Mouse (Mus musculus) forebrain, embryonic 15.5 days (tissue): ENCODE results near the gene Gm5269. TPM values are rescaled to one million over a fixed set of nuclear protein-coding genes. Genes with fewer than 3 reads are reported as not detected.

Experiments
- ATAC-seq: fragments of 200-750 bp; cut with Nextera tagmentation; replicated peaks from 2 replicates; pipeline ENCODE4 v1.8.0; 2017; ENCODE audit warnings: mild to moderate bottlenecking, moderate TSS enrichment, moderate library complexity
- H3K27ac ChIP-seq: fragments of 300-500 bp; sonication (generic); replicated peaks from 2 replicates; pipeline ENCODE4 v1.5.1; 2015; ENCODE audit warnings: mild to moderate bottlenecking, inconsistent platforms
- H3K27me3 ChIP-seq: fragments of 300-500 bp; sonication (generic); 2 replicates; pipeline ENCODE4 v1.6.1; 2015; ENCODE audit warnings: inconsistent platforms
- H3K36me3 ChIP-seq: fragments of 300-500 bp; sonication (generic); 2 replicates; pipeline ENCODE4 v1.6.1; 2015; ENCODE audit warnings: mild to moderate bottlenecking, inconsistent platforms
- H3K4me1 ChIP-seq: fragments of 300-500 bp; sonication (generic); 2 replicates; pipeline ENCODE4 v1.6.1; 2015; ENCODE audit warnings: inconsistent platforms
- H3K4me2 ChIP-seq: fragments of 300-500 bp; sonication (generic); replicated peaks from 2 replicates; pipeline ENCODE4 v1.6.1; 2015; ENCODE audit warnings: mild to moderate bottlenecking, inconsistent platforms
- H3K4me3 ChIP-seq: fragments of 300-500 bp; sonication (generic); 2 replicates; pipeline ENCODE4 v1.5.1; 2015; ENCODE audit warnings: mild to moderate bottlenecking, inconsistent platforms
- H3K9ac ChIP-seq: fragments of 300-500 bp; sonication (generic); replicated peaks from 2 replicates; pipeline ENCODE4 v1.6.1; 2015; ENCODE audit warnings: mild to moderate bottlenecking, inconsistent platforms
- H3K9me3 ChIP-seq: fragments of 300-500 bp; sonication (generic); 2 replicates; pipeline ENCODE4 v1.6.1; 2016; ENCODE audit warnings: inconsistent platforms
- WGBS: fragments of 180-500 bp; shearing (Covaris S2); methylation state at CpG from one replicate; pipeline ENCODE4 v1.1.7; 2015; ENCODE audit warnings: mixed read lengths; 5-methylcytosine and 5-hydroxymethylcytosine counted together
- polyA plus RNA-seq: library from polyadenylated mRNA; unstranded; fragments of >200 nt; fragmentation: Nextera tagmentation; extraction: Ambion mirVana; gene quantifications from 2 replicates; pipeline ENCODE4 v1.2.1, GENCODE M21; 2015

Gm5269 gene
- polyA plus RNA-seq, 1 experiment from 2014 or later, result not detected

DNA sequence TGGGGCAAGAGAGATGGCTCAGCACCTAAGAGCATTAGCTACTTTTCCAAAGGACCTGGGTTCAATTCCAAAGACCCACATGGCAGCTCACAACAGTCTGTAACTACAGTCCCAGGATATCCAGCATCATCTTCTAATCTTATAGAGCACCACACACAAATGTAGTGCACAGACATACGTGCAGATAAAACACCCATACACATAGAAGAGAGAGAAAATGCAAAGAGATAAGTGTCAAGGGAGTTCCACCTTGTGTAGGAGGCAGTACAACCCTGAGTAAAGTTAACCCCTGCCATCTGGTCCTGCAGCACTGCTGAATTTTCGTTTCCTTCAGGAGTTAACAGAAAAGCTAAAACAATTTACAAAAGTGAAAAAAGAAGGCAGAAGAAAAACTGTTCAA is 14.4 kb downstream of the Gm5269 start:
- Histone ChIP-seq H3K27ac (no peak overlapping the region), H3K9ac (no peak overlapping the region), H3K4me1 (no peaks in the 10 kb centered on the region), H3K4me3 (no peak overlapping the region), H3K4me2 (no peak overlapping the region), H3K36me3 (no peaks in the 10 kb centered on the region), H3K27me3 (no peaks in the 10 kb centered on the region), H3K9me3 (no peaks in the 10 kb centered on the region)
- WGBS, result 78% methylated on average over 2 of the region's 2 CpGs
- ATAC-seq, result no peak

DNA sequence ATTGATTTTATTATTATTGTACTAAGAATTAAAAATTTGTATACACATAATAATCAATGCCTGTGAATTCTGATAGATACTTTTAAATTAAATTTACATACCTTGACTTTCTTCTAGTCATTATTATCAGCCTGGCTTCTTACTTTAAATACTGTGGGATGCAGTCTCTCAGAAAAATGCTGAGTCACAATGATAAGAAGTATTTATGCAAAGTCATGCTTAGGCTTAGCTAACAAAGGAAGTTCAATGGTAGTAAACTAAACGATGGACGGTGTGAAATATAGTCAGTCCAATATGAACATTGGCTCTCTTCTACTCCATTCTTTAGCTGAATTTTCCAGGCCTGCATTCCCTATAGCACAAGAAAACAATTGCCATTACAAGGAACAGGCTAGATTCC is 16.8 kb downstream of the Gm5269 start:
- no peak for ATAC-seq
- WGBS, result 84% methylated on average over 2 of the region's 2 CpGs

GRCm38 (mm10) chr1:45868479-45869137 is 21.5 kb downstream of the Gm5269 start:
- Histone ChIP-seq H3K27me3 (no peaks in the 10 kb centered on the region), H3K9me3 (no peaks in the 10 kb centered on the region), H3K36me3 (no peaks in the 10 kb centered on the region), H3K4me3 (no peak overlapping the region), H3K4me2 (no peak overlapping the region), H3K27ac (no peak overlapping the region), H3K4me1 (no peaks in the 10 kb centered on the region), H3K9ac (no peak overlapping the region)
- ATAC-seq, result no peak
- 81% methylated on average over 3 of the region's 3 CpGs for WGBS

More for the DNA sequence above, 16.8 kb downstream of the Gm5269 start:
- Histone ChIP-seq H3K9me3 (no peaks in the 10 kb centered on the region), H3K4me2 (no peak overlapping the region), H3K36me3 (no peaks in the 10 kb centered on the region), H3K27me3 (no peaks in the 10 kb centered on the region), H3K9ac (no peak overlapping the region), H3K4me1 (no peaks in the 10 kb centered on the region), H3K4me3 (no peak overlapping the region), H3K27ac (no peak overlapping the region)

DNA sequence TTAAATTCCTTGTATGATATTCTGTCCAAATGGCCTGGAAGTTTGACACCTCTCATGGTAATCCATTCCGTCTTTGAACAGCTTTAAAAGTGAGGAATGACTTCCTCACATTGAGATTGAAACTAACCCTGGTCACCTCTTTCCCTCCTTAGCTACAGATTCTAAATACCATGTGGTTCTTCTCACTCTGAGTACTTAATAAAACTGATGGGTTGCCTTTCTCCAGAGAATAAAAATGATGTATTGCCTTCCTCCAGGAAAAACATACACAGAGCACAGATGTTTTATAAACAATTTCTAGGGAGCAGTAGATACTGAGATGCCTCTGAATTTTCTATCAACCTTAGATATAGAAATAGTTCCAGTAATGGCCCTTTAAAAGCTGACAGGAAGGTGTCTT is 22.0 kb downstream of the Gm5269 start:
- H3K27ac ChIP-seq, result no peak overlapping the region
- H3K9ac ChIP-seq, result no peak overlapping the region
- H3K36me3 ChIP-seq, result no peaks in the 10 kb centered on the region
- H3K9me3 ChIP-seq, result no peaks in the 10 kb centered on the region
- no peak overlapping the region for H3K4me2 ChIP-seq
- H3K27me3 ChIP-seq, result no peaks in the 10 kb centered on the region
- WGBS, result 91% methylated on average over 1 of the region's 1 CpGs
- ATAC-seq, result no peak
- no peak overlapping the region for H3K4me3 ChIP-seq
- no peaks in the 10 kb centered on the region for H3K4me1 ChIP-seq

GRCm38 (mm10) chr1:45866288-45867018 is 23.6 kb downstream of the Gm5269 start:
- no peaks in the 10 kb centered on the region for H3K36me3 ChIP-seq
- no peaks in the 10 kb centered on the region for H3K27me3 ChIP-seq
- H3K4me3 ChIP-seq, result no peak overlapping the region
- no peaks in the 10 kb centered on the region for H3K9me3 ChIP-seq
- H3K9ac ChIP-seq, result no peak overlapping the region
- H3K4me1 ChIP-seq, result no peaks in the 10 kb centered on the region
- WGBS, result 75% methylated on average over 3 of the region's 3 CpGs
- H3K27ac ChIP-seq, result no peak overlapping the region
- no peak for ATAC-seq
- H3K4me2 ChIP-seq, result no peak overlapping the region

- H3K27ac ChIP-seq, result no peak overlapping the region
- no peak overlapping the region for H3K9ac ChIP-seq
- no peaks in the 10 kb centered on the region for H3K9me3 ChIP-seq
- no peaks in the 10 kb centered on the region for H3K36me3 ChIP-seq
- no peak for ATAC-seq
- H3K4me2 ChIP-seq, result no peak overlapping the region
- H3K4me1 ChIP-seq, result no peaks in the 10 kb centered on the region
- no peaks in the 10 kb centered on the region for H3K27me3 ChIP-seq
- WGBS, result 83% methylated on average over 5 of the region's 5 CpGs
- H3K4me3 ChIP-seq, result no peak overlapping the region
Observed at GRCm38 (mm10) chr1:45865727-45866126, 24.3 kb downstream of the Gm5269 start.

- H3K4me1 ChIP-seq, result no peaks in the 10 kb centered on the region
- no peak overlapping the region for H3K27ac ChIP-seq
- H3K27me3 ChIP-seq, result no peaks in the 10 kb centered on the region
- H3K36me3 ChIP-seq, result no peaks in the 10 kb centered on the region
- no peaks in the 10 kb centered on the region for H3K9me3 ChIP-seq
- no peak overlapping the region for H3K4me3 ChIP-seq
- H3K4me2 ChIP-seq, result no peak overlapping the region
- H3K9ac ChIP-seq, result no peak overlapping the region
- WGBS, result 73% methylated on average over 1 of the region's 1 CpGs
- ATAC-seq, result no peak
Observed at GRCm38 (mm10) chr1:45865316-45865715, 24.8 kb downstream of the Gm5269 start.

GRCm38 (mm10) chr1:45864564-45865014 is 25.5 kb downstream of the Gm5269 start:
- Histone ChIP-seq H3K9me3 (no peaks in the 10 kb centered on the region), H3K9ac (no peak overlapping the region), H3K4me1 (no peaks in the 10 kb centered on the region), H3K4me2 (no peak overlapping the region), H3K36me3 (no peaks in the 10 kb centered on the region), H3K27me3 (no peaks in the 10 kb centered on the region), H3K27ac (no peak overlapping the region), H3K4me3 (no peak overlapping the region)
- ATAC-seq, result no peak
- WGBS, result 63% methylated on average over 4 of the region's 4 CpGs

GRCm38 (mm10) chr1:45863641-45864040 is 26.4 kb downstream of the Gm5269 start:
- ATAC-seq, result no peak
- Histone ChIP-seq H3K9me3 (no peaks in the 10 kb centered on the region), H3K36me3 (no peaks in the 10 kb centered on the region), H3K4me3 (no peak overlapping the region), H3K9ac (no peak overlapping the region), H3K27me3 (no peaks in the 10 kb centered on the region), H3K4me1 (no peaks in the 10 kb centered on the region), H3K4me2 (no peak overlapping the region), H3K27ac (no peak overlapping the region)
- WGBS, result 92% methylated on average over 3 of the region's 3 CpGs

DNA sequence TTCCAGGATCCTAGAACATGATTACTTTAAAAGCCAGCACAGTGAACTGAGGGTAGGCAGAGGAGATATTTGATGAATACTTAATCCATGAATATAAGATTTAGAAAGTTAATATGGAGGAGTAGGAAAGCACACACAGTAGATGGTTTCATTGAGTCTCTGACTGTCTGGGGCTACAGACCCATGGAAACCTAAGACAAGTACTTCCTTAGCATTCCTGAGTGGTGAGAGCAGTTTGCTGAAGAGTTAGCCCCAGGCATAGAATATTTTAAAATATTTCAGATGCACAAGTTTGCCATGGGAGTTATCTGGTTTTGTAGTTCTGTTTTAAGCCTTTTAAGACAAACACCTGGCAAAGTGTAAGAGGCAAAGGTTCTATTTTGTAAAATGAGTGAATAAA is 28.9 kb downstream of the Gm5269 start:
- Histone ChIP-seq H3K27me3 (no peaks in the 10 kb centered on the region), H3K9me3 (no peaks in the 10 kb centered on the region), H3K27ac (no peak overlapping the region), H3K4me3 (no peak overlapping the region), H3K9ac (no peak overlapping the region), H3K4me1 (no peaks in the 10 kb centered on the region), H3K4me2 (no peak overlapping the region), H3K36me3 (no peaks in the 10 kb centered on the region)
- ATAC-seq, result no peak

GRCm38 (mm10) chr1:45860349-45860748 is 29.7 kb downstream of the Gm5269 start:
- no peak overlapping the region for H3K4me3 ChIP-seq
- H3K4me1 ChIP-seq, result no peaks in the 10 kb centered on the region
- H3K27ac ChIP-seq, result no peak overlapping the region
- no peaks in the 10 kb centered on the region for H3K36me3 ChIP-seq
- no peaks in the 10 kb centered on the region for H3K27me3 ChIP-seq
- no peak overlapping the region for H3K9ac ChIP-seq
- H3K9me3 ChIP-seq, result no peaks in the 10 kb centered on the region
- ATAC-seq, result no peak
- WGBS, result 79% methylated on average over 5 of the region's 5 CpGs
- no peak overlapping the region for H3K4me2 ChIP-seq

GRCm38 (mm10) chr1:45858038-45858437 is 32.0 kb downstream of the Gm5269 start:
- H3K9ac ChIP-seq, result no peak overlapping the region
- no peak overlapping the region for H3K27ac ChIP-seq
- no peak overlapping the region for H3K4me3 ChIP-seq
- no peaks in the 10 kb centered on the region for H3K36me3 ChIP-seq
- no peaks in the 10 kb centered on the region for H3K4me1 ChIP-seq
- no peaks in the 10 kb centered on the region for H3K9me3 ChIP-seq
- WGBS, result 72% methylated on average over 1 of the region's 1 CpGs
- H3K4me2 ChIP-seq, result no peak overlapping the region
- ATAC-seq, result no peak
- no peaks in the 10 kb centered on the region for H3K27me3 ChIP-seq

DNA sequence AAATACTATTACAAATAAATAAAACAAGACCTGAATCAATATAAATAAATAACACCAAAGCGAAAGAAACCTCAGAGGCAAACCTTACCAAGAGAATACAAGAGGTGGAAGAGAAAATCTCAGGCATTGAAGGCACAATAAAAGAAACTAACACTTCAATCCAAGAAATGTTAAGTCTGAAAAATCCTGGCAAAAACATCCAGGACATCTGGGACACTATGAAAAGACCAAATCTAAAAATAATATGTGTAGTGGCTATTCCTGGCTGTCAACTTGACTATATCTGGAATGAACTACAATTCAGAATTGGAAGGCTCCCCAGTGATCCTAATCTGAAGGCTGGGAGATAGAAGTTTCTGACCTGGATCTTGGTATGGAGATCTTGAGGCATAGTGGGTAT is 44.6 kb downstream of the Gm5269 start:
- H3K9me3 ChIP-seq, result no peaks in the 10 kb centered on the region
- H3K27ac ChIP-seq, result no peak overlapping the region
- H3K4me3 ChIP-seq, result no peak overlapping the region
- H3K4me1 ChIP-seq, result no peaks in the 10 kb centered on the region
- H3K9ac ChIP-seq, result no peak overlapping the region
- ATAC-seq, result no peak
- no peaks in the 10 kb centered on the region for H3K27me3 ChIP-seq
- no peak overlapping the region for H3K4me2 ChIP-seq
- WGBS, result 78% methylated on average over 1 of the region's 1 CpGs
- no peaks in the 10 kb centered on the region for H3K36me3 ChIP-seq
